Mouse (Mus musculus) megakaryocyte, adult 5-6 weeks (primary cell): ENCODE measurements around the gene Crtc3. TPM values are rescaled to one million over a fixed set of nuclear protein-coding genes. Genes with fewer than 3 reads are reported as not detected.
A peak's percentile ranks its signal among the peaks of the same experiment; 100 is the strongest.

Source experiments
- ATAC-seq: 2 replicates; pipeline ENCODE4 v1.8.0; 2016; ENCODE audit warnings: mild to moderate bottlenecking, inconsistent platforms; ENCODE audit not compliant: poor library complexity, severe bottlenecking
- total RNA-seq, 2 experiments: library from RNA; stranded (forward) in 1 of 2; stranded (reverse) in 1 of 2; fragments of 153-499, 151-499 nt in 1 of 2; fragments of 221-1000, 200-1000 nt in 1 of 2; gene quantifications; 2 replicates each; pipeline versions ENCODE4 v1.2.3 to v1.2.4; 2015 to 2017

The Crtc3 gene
- total RNA-seq, 2 experiments from 2014 or later, result 13.0 to 21.3 TPM

DNA sequence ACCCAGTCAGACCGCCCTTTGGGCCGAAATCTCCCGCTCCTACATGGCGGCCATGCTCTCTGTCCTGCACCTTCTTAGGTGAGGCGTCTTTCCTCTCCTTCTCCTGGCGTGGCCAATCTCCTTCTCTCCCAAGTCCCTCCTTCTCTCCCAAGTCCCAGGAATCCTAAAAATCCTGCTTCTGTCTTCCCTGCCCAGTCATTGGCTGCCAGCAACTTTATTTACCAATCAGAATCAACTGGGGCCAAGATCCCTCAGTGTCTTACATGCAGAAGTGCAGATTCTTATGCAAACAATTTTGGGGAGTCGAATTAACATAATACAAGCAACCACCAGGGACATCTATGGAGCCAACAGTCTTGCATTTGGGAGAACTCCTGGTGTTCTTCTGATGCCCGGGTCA, 120.7 kb downstream of the Crtc3 start:
- no peak for ATAC-seq

DNA sequence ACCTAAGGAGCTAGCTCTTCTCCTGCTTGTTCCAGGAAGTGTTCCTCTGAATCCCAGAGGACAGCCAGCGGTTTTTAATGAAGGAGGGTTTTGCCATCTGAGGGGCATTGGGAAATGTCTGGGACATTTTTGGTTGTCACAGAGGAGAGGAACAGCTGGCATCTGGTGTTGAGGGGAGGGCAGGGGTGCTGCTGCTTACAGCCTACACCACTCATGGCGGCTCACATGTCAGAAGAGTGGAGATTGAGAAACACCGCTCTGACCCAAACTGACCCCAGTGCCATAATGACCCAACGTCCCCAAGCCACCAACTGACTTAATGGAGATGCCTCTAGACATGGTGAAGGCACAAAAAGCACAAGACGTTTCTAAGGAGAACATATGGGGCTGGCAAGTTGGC, 126.7 kb downstream of the Crtc3 start:
- ATAC-seq, result no peak

GRCm38 (mm10) chr7:80561271-80561670, 127.4 kb downstream of the Crtc3 start:
- ATAC-seq, result no peak

- ATAC-seq, result no peak
These were observed 130.1 kb downstream of the Crtc3 start for GRCm38 (mm10) chr7:80558572-80558971.

GRCm38 (mm10) chr7:80558101-80558500, 130.6 kb downstream of the Crtc3 start:
- no peak for ATAC-seq

- no peak for ATAC-seq
These were observed 131.5 kb downstream of the Crtc3 start for GRCm38 (mm10) chr7:80557161-80557560.

GRCm38 (mm10) chr7:80556166-80556565, 132.5 kb downstream of the Crtc3 start:
- no peak for ATAC-seq

DNA sequence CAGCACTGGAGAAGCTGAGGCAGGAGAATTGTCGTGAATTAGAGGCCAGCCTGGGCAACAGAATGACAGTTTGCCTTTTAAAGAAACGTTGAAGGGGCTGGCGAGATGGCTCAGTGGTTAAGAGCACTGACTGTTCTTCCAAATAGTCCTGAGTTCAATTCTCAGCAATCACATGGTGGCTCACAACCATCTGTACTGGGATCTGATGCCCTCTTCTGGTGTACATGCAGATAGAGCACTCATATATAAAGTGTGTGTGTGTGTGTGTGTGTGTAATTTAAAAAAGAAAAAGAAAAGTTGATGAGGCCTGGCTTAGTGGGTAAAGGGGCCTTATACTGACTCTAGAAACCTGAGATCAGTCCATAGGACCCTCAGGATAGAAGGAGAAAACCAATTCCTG, 133.5 kb downstream of the Crtc3 start:
- ATAC-seq, result peak; percentile 26; the same call in 1 of the 2 replicates

DNA sequence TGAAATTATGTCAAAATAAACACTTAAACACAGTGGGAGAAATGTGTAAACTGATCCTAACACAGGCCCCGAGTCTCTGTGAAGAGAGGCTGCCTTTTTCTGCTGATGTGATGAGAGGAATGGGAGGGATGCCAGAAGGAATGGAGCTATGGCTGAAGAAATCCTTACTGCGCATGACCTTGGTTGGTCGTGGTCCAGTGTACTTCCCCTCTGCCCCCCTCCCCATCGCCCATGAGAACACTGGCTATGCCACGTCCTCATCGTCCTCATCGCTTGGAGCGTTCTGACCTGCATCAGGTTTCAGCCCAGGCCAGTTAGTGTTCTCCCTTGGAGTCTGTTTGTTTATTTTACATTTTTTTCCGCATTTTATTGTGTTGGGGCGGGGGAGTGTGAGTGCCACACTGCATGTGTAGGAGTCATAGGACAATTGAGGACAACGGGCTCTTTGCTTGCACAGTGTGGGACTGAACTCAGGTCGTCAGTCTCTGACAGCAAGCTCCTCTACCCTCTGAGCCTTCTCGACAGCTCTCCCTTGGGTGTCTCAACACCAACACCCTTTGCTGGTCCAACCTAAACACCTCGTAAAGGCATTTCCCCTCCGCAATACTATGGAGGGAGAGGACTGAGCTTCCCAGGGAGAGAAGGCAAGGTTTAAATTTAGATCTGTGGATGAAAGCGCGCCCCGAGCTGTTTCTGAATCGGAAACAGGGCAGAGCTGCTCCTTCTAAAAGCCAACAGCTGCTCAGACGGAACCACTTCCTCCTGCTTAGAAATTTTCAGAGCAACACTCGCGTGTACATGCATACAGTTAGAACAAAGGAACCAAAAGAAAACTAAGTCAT, 134.3 kb downstream of the Crtc3 start:
- ATAC-seq, result peak; percentile 70

DNA sequence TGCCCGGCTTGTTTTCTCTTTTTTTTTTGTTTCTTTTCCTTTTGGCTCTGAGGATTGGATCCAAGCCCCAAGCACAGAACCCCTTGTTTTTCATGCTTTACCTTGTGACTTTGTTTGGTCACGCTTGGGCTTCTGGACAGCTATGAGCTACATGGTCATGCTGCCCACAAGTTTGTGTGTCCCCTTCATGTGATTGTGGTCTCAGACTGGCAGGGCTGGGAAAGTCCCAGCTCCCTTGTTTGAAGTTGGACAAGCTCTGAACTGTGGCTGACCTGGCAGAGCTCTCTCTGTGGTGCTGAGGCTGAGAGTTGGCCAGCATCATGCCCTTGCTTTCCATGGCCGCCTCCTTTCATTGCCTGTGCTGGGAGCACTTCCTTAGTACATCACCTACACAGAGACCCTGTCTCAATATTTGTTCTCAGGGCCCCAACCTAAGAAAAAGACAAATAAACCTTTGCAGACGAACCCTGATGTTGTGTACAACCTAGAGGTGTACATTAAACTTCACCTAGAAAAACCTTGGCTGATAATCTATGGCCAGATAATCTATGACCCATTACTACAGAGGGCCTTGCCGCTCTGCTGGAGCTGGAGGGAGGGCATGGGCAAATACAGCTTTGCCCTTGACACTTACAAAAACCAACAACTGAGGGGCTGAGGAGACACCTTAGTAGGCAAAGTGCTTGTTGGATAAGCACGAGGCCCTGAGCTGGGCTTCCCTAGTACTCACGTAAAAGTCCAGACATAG, 140.0 kb downstream of the Crtc3 start:
- ATAC-seq, result no peak

DNA sequence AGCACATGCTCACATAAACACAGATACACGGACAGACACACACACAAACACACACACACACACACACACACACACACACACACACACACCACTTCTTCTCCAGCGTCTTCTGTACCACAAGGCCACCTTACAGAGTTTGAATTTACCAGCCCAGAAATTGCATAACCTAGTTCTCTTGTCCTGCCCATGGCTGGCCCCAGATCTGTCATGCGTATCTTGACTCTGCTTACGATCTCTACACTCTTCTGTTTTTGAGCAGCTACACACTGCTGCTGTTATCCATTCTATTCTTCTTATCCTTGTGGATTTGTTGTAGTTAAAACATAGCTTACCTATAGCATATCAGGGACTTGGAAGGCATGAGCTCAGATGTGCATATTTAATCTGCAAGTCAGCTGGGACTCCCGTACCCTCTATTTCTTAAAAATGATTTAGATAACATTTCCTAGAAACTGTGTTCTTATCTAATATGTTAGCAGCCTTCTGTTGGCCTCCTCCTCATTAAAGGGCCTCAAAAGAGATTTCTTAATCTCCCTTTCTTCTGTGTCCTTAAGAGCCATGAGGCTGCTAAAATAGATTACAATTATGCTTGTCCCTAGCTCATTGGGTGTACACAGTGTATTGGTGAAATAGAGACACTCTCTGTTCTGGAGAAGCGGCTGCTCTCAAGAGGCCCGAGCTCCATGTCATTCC, 146.4 kb downstream of the Crtc3 start:
- ATAC-seq, result 0 out of 2 replicates have a peak, but pooled peaks have one; percentile 21

DNA sequence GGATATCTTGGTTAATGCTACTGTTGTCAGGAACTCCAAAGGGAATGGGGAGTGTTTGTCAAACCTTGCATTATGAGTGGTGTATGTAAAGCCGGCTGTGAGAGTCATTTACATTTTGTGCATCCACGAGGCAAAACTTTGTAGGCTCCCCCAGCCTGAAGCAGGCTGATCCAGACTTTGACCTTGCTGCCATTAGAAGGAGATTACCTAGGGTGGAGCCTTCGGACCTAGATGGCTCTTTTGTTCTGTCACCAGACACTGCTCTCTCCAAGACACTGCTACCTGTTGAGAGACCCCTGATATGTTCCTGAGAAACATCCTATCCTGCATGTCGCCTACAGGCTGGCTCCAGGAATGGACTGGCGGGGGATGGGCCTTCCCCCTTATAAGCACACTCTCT, 149.1 kb downstream of the Crtc3 start:
- ATAC-seq, result no peak

Other genes with a start within 250 kb of the Crtc3 start
- gene Blm, start 153.8 kb downstream of the Crtc3 start, total RNA-seq (2015), result 38.8 and 45.4 TPM in 2 replicates
- 27.1 and 30.9 TPM in 2 replicates for gene Blm, start 153.8 kb downstream of the Crtc3 start, total RNA-seq (2017)
- gene Iqgap1, start 137.1 kb upstream of the Crtc3 start, total RNA-seq (2015), result 246 and 291 TPM in 2 replicates
- 287 and 303 TPM in 2 replicates for gene Iqgap1, start 137.1 kb upstream of the Crtc3 start, total RNA-seq (2017)
- 1.6 and 2.0 TPM in 2 replicates for gene Zscan2, start 172.0 kb upstream of the Crtc3 start, total RNA-seq (2015)
- gene Zscan2, start 172.0 kb upstream of the Crtc3 start, total RNA-seq (2017), result 1.5 and 2.9 TPM in 2 replicates
- 5.8 and 6.0 TPM in 2 replicates for gene Wdr73, start 212.4 kb upstream of the Crtc3 start, total RNA-seq (2015)
- gene Wdr73, start 212.4 kb upstream of the Crtc3 start, total RNA-seq (2017), result 6.4 and 9.7 TPM in 2 replicates
- 6.1 and 9.2 TPM in 2 replicates for gene Nmb, start 216.2 kb upstream of the Crtc3 start, total RNA-seq (2015)
- 0.59 and 1.3 TPM in 2 replicates for gene Nmb, start 216.2 kb upstream of the Crtc3 start, total RNA-seq (2017)